Mouse (Mus musculus) CH12.LX (cell line): ENCODE results near the gene Gria2. TPM values are rescaled to one million over a fixed set of nuclear protein-coding genes. Genes with fewer than 3 reads are reported as not detected.

Source experiments
- DNase-seq: peaks from one replicate; pipeline ENCODE4 v3.0.0-alpha.2; 2013; ENCODE audit errors: extremely low read depth
- H3K27ac ChIP-seq: 2 replicates; pipeline ENCODE4 v1.5.1; 2012; ENCODE audit warnings: low read depth, mild to moderate bottlenecking, control low read depth, moderate library complexity; ENCODE audit not compliant: insufficient read depth
- H3K27me3 ChIP-seq: replicated peaks from 2 replicates; pipeline ENCODE3; 2012; ENCODE audit warnings: inconsistent platforms
- H3K36me3 ChIP-seq, 2 experiments: replicated peaks in 1 of 2; 2 replicates each; pipeline versions ENCODE3 to v1.6.1; 2012; ENCODE audit warnings: inconsistent platforms in 1 of 2, low read length in 1 of 2, mild to moderate bottlenecking in 1 of 2, mixed read lengths in 1 of 2, moderate library complexity in 1 of 2; ENCODE audit not compliant: control insufficient read depth in 1 of 2, insufficient read depth in 1 of 2
- H3K4me1 ChIP-seq, 2 experiments: 2 replicates each; pipeline ENCODE4 v1.6.1; 2012; ENCODE audit warnings: inconsistent platforms in 1 of 2, moderate library complexity in 1 of 2; ENCODE audit not compliant: insufficient read depth in 2 of 2, control insufficient read depth in 1 of 2
- H3K4me2 ChIP-seq: 2 replicates; pipeline ENCODE4 v1.6.1; 2012; ENCODE audit warnings: low read depth, mild to moderate bottlenecking, control low read depth; ENCODE audit not compliant: poor library complexity, insufficient read depth, severe bottlenecking
- H3K4me3 ChIP-seq, 3 experiments: fragments of 150-350 bp in 1 of 3; sonication (generic) in 1 of 3; replicated peaks in 1 of 3; 2 replicates each; pipeline versions ENCODE3 to v1.5.1; 2011 to 2012; ENCODE audit warnings: low read depth in 2 of 3, low read length in 2 of 3, mild to moderate bottlenecking in 2 of 3, moderate library complexity in 2 of 3, control low read depth in 1 of 3, improper control_type of control experiment in 1 of 3, inconsistent platforms in 1 of 3, mixed read lengths in 1 of 3; ENCODE audit not compliant: poor library complexity in 1 of 3
- H3K79me2 ChIP-seq: replicated peaks from 2 replicates; pipeline ENCODE4 v1.6.1; 2012; ENCODE audit warnings: mild to moderate bottlenecking, moderate library complexity; ENCODE audit not compliant: control insufficient read depth, poor library complexity, insufficient read depth, severe bottlenecking; ENCODE audit errors: extremely low read depth
- H3K9ac ChIP-seq: 2 replicates; pipeline ENCODE4 v1.6.1; 2012; ENCODE audit warnings: low read depth, mild to moderate bottlenecking, control low read depth, moderate library complexity; ENCODE audit not compliant: insufficient read depth
- H3K9me3 ChIP-seq: replicated peaks from 2 replicates; pipeline ENCODE3; 2012; ENCODE audit warnings: low read length, inconsistent platforms, mixed read lengths
- BHLHE40 ChIP-seq: IDR thresholded peaks from 2 replicates; pipeline ENCODE4 v1.6.1; 2011; ENCODE audit warnings: mild to moderate bottlenecking, low read depth, low read length, improper control_type of control experiment
- CHD1 ChIP-seq: IDR thresholded peaks from 2 replicates; pipeline ENCODE4 v1.6.1; 2012; ENCODE audit warnings: low read depth, low read length, improper control_type of control experiment, inconsistent platforms
- CTCF ChIP-seq, 2 experiments: IDR thresholded peaks in 1 of 2; conservative IDR thresholded peaks in 1 of 2; 2 replicates each; pipeline ENCODE4 v1.5.1; 2011 to 2012; ENCODE audit warnings: low read depth in 2 of 2, low read length in 2 of 2, improper control_type of control experiment in 1 of 2, inconsistent platforms in 1 of 2, mild to moderate bottlenecking in 1 of 2, moderate library complexity in 1 of 2
- ELF1 ChIP-seq: IDR thresholded peaks from 2 replicates; pipeline ENCODE4 v1.6.1; 2014; ENCODE audit warnings: low read depth, mild to moderate bottlenecking, inconsistent platforms, low read length, improper control_type of control experiment
- ETS1 ChIP-seq: conservative IDR thresholded peaks from 2 replicates; pipeline ENCODE4 v1.6.1; 2012; ENCODE audit warnings: low read depth, mild to moderate bottlenecking, inconsistent platforms, low read length, improper control_type of control experiment, moderate library complexity
- IRF4 ChIP-seq: IDR thresholded peaks from 2 replicates; pipeline ENCODE4 v1.6.1; 2014; ENCODE audit warnings: low read depth, mild to moderate bottlenecking, inconsistent platforms, low read length, improper control_type of control experiment
- KAT2A ChIP-seq: IDR thresholded peaks from 2 replicates; pipeline ENCODE4 v1.6.1; 2012; ENCODE audit warnings: low read length, improper control_type of control experiment, inconsistent platforms; ENCODE audit not compliant: insufficient replicate concordance
- MAX ChIP-seq: IDR thresholded peaks from 2 replicates; pipeline ENCODE4 v1.6.1; 2011; ENCODE audit warnings: low read length, improper control_type of control experiment
- MAZ ChIP-seq: IDR thresholded peaks from 2 replicates; pipeline ENCODE4 v1.6.1; 2012; ENCODE audit warnings: low read depth, mild to moderate bottlenecking, inconsistent platforms, low read length, improper control_type of control experiment, moderate library complexity
- NELFE ChIP-seq: IDR thresholded peaks from 2 replicates; pipeline ENCODE4 v1.6.1; 2011; ENCODE audit warnings: low read depth, low read length, improper control_type of control experiment
- POLR2AphosphoS2 ChIP-seq: IDR thresholded peaks from 2 replicates; pipeline ENCODE4 v1.6.1; 2011; ENCODE audit warnings: low read depth, low read length, improper control_type of control experiment
- SMC3 ChIP-seq: IDR thresholded peaks from 2 replicates; pipeline ENCODE4 v1.6.1; 2011; ENCODE audit warnings: low read depth, low read length, improper control_type of control experiment
- TBP ChIP-seq: conservative IDR thresholded peaks from 2 replicates; pipeline ENCODE4 v1.6.1; 2011; ENCODE audit warnings: low read depth, low read length, improper control_type of control experiment
- UBTF ChIP-seq: IDR thresholded peaks from 2 replicates; pipeline ENCODE4 v1.6.1; 2012; ENCODE audit warnings: low read depth, mild to moderate bottlenecking, inconsistent platforms, low read length, improper control_type of control experiment, moderate library complexity
- USF1 ChIP-seq: IDR thresholded peaks from 2 replicates; pipeline ENCODE4 v1.6.1; 2014; ENCODE audit warnings: low read depth, mild to moderate bottlenecking, inconsistent platforms, low read length, improper control_type of control experiment
- ZKSCAN1 ChIP-seq: IDR thresholded peaks from 2 replicates; pipeline ENCODE4 v1.6.1; 2012; ENCODE audit warnings: low read depth, inconsistent platforms, low read length, improper control_type of control experiment, borderline replicate concordance
- ZNF384 ChIP-seq: IDR thresholded peaks from 2 replicates; pipeline ENCODE4 v1.6.1; 2012; ENCODE audit warnings: low read depth, low read length, improper control_type of control experiment, inconsistent platforms
- dilution Hi-C: fragments of 300-500 bp; cut with MboI; formaldehyde crosslinking; loops from 2 replicates; pipeline ENCODE4 v1.14.3; 2020; ENCODE audit warnings: low sequenced_read_pairs; ENCODE audit not compliant: extremely low pct_unique_long_range_greater_than_20kb, extremely low pct_ligation_motif_present
- in situ Hi-C: fragments of 300-500 bp; cut with MboI; formaldehyde crosslinking; loops from 3 replicates; pipeline ENCODE4 v1.14.3; 2019; ENCODE audit warnings: low sequenced_read_pairs, low pct_ligation_motif_present, low pct_unique_long_range_greater_than_20kb, mixed read lengths
- polyA plus RNA-seq: library from polyadenylated mRNA; unstranded; fragments of >175 nt; gene quantifications from 2 replicates; pipeline ENCODE4 v1.2.1, GENCODE M21; 2012; ENCODE audit warnings: low read depth; ENCODE audit not compliant: insufficient read length
- total RNA-seq, 2 experiments: library from RNA; depleted of rRNA; stranded (reverse); fragments of 300-350 nt in 1 of 2; fragments of >200 nt in 1 of 2; gene quantifications; 2 replicates each; pipeline ENCODE4 v1.2.3; 2012 to 2014

Gria2 gene
- total and polyA plus RNA-seq, 3 experiments: not detected

GRCm38 (mm10) chr3:80787116-80787744 lies 15.4 kb downstream of the Gria2 start:
- H3K4me2 ChIP-seq: no peak overlapping the region
- H3K27me3 ChIP-seq: no peaks in the 10 kb centered on the region
- dilution Hi-C loops: no loop called here
- no peak overlapping the region for H3K27ac ChIP-seq
- no peak for DNase-seq
- no peaks in the 10 kb centered on the region for H3K36me3 ChIP-seq
- H3K4me3 ChIP-seq: no peak overlapping the region
- H3K9ac ChIP-seq: no peak overlapping the region
- no peaks in the 10 kb centered on the region for H3K4me1 ChIP-seq
- H3K9me3 ChIP-seq: no peaks in the 10 kb centered on the region
- in situ Hi-C loops: no loop called here
- TF ChIP-seq NELFE (no peak), MAZ (no peak), UBTF (no peak), TBP (no peak), USF1 (no peak), CHD1 (no peak), SMC3 (no peak)
- H3K79me2 ChIP-seq: no peaks in the 10 kb centered on the region

- dilution Hi-C loops: no loop called here
- TF ChIP-seq BHLHE40: no peak
- TF ChIP-seq ETS1: no peak
- no peak for TF ChIP-seq ZNF384
- TF ChIP-seq POLR2AphosphoS2: no peak
- TF ChIP-seq KAT2A: no peak
- TF ChIP-seq ELF1: no peak
- TF ChIP-seq IRF4: no peak
- no peak for TF ChIP-seq CTCF (conservative IDR thresholded peaks at IDR 0.05 in 1 of 2, IDR thresholded peaks at IDR 0.05 in 1 of 2; ENCODE audit: low read depth in 2 of 2, low read length in 2 of 2)
- no peak for TF ChIP-seq MAX
- no peak for TF ChIP-seq ZKSCAN1
- TF ChIP-seq, all 38 proteins: peak for 0
- Histone ChIP-seq H3K27ac (no peak overlapping the region), H3K4me1 (no peaks in the 10 kb centered on the region), H3K79me2 (no peaks in the 10 kb centered on the region), H3K4me2 (no peak overlapping the region), H3K9ac (no peak overlapping the region), H3K4me3 (no peak overlapping the region), H3K27me3 (no peaks in the 10 kb centered on the region), H3K36me3 (no peaks in the 10 kb centered on the region), H3K9me3 (no peaks in the 10 kb centered on the region)
- in situ Hi-C loops: no loop called here
- no peak for DNase-seq
These were observed 21.5 kb downstream of the Gria2 start for GRCm38 (mm10) chr3:80781144-80781530.
